Mouse (Mus musculus) CH12F3 (cell line): ENCODE data around the gene Mcts2.

Experiments
- in situ Hi-C: fragments of 300-500 bp; cut with MboI; formaldehyde crosslinking; loops from 2 replicates; pipeline ENCODE4 v1.14.3; 2020; ENCODE audit warnings: low sequenced_read_pairs

The Mcts2 gene

DNA sequence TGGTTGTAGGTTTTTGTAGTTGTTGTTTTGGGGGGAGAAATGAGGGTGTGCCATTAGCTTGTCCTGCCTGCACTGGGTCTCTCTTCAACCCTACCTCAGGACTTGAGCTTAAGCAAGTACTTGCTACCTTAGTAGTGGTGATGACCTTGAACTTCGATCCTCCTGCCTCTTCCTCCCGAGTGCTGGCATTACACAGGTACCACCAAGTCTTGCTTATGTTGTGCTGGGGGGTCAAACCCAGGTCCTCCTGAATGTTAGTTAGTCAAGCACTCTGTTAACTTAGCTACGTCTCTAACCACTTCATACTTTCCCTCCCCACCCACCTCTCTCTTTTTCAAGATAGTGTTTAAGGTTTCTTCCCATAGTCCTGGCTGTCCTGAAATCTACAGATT is 37.5 kb downstream of the Mcts2 start:
- in situ Hi-C loops: no loop called here

DNA sequence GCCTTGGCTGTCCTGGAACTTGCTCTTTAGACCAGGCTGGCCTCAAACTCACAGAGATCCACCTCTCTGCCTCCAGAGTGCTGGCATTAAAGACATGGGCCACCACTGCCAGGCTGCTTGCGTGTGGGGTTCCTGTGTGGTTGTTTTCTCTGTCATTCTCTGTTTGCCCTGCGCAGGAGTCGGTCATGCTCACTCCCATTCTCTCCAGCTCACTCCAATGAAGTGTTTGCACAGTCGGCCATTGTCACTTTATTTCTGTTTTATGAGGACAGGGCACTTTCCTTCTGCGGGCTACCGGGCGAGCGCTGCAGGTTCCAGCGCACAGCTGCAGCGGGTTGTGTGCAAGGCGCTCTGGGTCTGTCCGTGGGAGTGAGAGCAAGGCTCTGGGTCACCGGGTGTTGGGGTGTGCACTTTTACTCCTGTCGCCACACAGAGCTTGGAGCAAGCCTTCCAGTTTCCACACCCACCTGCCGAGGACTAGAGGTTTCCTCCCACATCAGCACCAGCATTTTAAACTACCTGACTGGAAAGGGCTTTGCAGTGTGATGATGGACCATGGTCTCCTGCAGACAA is 38.4 kb downstream of the Mcts2 start:
- in situ Hi-C loops: no loop called here

DNA sequence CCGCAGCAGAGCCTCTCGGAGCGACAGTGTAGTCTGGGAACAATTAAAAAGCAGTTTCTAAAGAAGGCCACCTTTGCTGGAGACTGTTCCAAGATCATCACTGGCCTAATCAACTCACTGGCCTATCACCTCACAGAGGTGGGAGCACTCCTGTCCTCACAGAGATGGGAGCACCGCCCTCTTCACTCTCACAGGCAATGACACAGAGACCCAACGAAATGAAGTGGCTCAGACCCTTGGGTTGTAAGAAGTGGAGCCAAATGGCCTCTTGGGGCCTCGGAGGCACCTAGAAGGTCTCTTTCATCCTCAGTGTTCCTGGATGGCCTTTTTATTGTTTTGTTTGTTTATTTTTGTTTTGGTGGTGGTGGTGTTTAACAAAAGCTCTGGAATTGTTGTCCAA is 39.4 kb downstream of the Mcts2 start:
- in situ Hi-C loops: no loop called here

DNA sequence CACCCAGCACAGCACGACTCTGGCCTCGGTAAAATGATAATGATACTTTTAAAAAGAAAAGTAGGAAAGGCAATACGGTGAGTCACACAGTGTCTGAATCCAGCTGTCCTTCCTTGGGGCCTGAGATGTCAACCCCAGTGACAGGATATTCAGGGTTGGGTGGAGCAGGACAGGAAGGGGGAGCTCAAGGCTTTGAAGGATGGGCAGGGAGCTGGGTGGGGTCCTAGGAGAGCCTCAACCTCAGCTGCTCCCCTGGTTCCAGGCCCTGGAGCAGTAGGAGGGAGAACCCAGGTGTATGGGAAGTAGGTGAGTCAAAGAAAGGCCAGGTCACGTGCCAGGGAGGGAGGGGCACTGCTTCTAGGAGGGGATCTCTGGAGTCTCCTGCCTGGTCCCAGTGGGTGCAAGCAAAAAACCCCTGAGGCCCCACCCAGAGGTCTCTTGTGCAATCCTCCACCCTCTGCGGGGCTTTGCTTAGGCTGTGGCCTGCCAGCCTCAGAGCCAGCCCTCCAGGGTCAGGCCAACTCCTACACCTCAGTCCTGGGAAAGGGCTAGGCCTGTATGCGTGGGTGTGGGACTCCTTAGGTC is 40.0 kb downstream of the Mcts2 start:
- in situ Hi-C loops: no loop called here

DNA sequence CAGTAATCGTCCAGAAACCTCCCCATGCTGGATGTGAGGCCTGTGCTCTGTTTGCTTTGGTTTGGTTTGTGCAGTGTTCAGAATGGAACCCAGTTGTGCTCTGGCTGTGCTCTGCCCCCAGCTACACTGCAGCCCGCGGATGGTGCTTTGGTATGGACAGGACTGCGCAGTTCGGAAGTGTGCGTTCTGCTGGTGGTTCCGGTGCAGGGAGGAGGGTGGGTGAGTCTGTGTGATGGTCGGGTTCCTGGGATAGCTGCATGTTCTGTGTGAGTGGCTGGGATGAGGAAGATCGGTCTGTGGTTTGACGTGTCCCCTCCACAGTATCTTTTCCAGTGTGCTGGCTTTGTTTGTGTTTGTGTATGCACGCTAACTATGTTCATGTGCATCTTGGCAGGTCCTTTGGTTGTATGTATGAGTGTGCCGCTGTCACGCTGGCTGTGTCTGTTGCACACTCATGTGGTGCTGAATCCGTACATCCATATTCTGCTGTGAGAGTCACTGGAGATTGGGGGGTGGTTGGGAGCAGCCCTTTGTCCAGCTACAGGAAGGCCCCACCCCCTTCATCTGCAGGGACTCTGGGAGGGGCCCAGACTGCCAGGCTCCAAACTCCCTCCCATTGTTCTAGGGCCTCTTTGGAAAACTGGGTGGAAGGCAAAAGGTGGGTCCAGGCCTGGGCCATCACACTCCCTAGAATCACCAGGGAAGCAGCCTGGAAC is 41.1 kb downstream of the Mcts2 start:
- in situ Hi-C loops: no loop called here

DNA sequence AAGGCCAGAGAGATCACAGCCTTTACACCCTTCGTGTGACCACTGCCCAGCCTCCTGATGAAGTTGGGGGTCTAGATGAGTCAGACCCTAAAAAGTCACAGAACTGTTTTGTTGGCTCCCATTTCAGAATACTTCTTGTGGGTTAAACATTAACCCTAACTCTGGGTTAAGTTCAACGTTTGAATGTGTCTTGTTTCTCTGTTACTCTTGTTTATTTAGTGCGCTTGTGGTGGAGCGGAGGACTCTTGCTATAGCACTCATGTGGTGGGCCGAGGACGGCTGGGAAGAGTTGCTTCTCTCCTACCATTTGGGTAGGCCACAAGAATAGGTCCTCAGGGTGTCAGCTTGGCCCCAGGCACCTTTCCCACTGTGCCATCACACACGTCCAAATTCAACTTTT is 41.8 kb downstream of the Mcts2 start:
- in situ Hi-C loops: no loop called here

DNA sequence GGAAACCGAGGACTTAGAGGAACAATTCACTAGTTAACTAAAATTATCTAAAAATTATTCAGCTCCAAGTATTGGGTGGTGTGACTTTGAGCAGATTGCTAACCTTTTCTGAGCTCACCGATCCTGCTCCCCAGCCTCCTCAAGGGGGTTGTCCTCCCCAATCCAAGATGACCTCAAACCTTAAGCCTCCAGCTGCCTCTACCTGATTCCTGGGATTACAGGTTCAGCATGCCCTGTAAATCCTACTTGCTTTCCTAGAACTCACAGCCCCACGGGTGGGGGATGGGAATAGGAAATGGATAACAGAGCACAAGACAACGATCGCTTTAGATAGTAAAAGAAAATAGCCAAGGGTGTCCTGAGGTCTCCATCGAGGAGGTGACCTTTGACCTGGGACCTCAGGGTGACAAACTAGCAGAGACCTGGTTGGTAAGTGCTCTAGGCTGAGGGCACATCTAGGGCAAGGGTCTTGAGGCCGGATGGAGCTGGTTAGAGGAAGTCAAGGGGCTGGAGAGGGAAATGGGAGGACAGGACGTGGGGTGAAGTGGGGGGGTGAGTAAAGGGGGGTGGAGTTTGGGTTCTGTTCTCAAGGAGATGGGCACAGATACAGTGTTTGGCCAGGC is 42.3 kb downstream of the Mcts2 start:
- in situ Hi-C loops: no loop called here

DNA sequence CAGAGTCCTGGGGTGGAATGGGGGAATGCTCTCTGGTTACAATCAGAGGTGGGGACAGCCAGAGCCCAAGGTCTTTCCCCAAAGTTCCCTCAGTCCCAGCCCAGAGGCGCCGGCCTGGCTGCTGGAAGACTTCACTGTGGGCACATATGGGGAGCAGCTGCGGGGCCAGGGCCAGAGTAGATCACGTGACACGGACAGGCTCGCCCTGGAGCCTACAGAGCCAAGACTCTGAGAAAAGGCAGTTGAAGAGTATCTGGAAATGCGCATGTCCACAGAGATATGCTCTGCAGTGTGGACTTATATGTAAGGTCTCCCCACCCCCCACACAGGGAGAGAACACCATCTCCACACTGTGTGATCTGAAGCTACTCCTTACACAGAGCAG is 42.8 kb downstream of the Mcts2 start:
- in situ Hi-C loops: no loop called here

DNA sequence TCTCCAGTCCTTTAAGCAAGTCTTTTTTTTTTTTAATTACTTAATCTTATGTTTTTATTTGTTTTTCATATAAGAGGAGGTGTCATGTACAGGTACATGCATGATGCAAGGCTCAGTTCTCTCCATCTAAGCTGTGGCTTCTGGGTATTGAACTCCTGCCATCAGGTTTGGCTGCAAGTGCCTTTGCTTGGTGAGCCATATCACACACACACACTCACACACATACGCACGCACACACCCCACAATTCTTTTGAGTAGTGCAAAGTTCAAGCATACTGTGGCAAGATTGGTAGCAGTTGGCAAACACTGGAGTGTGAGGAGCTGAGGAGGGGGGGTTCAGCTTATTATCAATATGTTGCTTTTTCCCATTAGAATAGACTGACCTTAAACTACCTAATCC is 46.4 kb downstream of the Mcts2 start:
- in situ Hi-C loops: no loop called here

DNA sequence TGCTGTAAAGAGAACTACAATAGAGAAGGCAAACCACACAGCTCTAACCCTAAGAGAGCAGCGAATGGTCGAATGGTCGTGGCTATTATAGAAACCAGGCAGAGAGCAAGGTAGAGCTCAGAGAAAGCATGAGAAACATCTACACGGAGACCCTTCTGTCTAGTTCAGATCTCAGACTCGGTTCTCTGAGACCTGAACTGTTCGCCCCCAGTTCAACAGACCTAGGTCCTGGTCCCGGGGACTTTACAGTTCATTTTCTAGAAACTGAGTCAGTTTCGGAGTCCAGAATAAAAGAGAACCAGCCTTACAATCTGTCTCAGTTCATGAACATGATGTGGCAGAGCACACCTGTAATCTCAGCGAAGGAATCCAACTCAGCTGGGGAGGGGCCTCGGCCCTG is 47.7 kb downstream of the Mcts2 start:
- in situ Hi-C loops: no loop called here

DNA sequence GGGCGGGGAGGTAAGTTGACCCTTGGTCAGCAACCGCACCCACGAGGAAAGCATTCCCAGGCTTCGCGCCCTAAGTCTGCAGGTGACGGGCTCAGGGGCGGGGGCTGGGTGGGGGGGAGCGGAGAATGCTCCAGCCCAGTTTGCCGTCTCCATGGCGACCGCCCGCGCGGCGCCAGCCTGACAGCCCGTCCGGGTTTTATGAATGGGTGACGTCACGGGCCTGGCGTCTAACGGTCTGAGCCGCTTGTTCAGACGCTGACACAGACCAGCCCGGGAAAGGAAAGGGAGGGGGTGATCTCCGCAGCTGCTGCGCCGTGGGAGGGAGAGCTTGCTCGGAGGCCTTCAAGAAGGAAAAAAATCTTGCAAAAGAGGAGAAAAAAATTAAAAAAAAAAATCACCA is 48.1 kb downstream of the Mcts2 start:
- in situ Hi-C loops: no loop called here

DNA sequence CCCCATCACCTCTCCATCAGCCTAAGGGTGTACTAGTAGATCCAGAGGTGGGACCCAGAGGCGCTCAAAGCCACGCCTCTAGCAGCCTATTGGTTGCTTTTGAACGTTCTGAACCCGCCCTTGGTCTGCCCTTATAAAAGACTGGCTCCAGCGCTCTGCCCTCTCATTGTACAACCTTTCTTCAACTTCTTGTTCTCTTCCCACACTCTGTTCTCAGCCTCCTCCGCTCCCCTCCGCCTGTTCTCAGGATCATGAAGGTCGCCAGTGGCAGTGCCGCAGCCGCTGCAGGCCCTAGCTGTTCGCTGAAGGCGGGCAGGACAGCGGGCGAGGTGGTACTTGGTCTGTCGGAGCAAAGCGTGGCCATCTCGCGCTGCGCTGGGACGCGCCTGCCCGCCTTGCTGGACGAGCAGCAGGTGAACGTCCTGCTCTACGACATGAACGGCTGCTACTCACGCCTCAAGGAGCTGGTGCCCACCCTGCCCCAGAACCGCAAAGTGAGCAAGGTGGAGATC is 49.3 kb downstream of the Mcts2 start, which contains the start of gene Id1:
Id1 (plus strand) TSS at position 162 of the 512 bp plus-strand sequence.
- in situ Hi-C loops: no loop called here

DNA sequence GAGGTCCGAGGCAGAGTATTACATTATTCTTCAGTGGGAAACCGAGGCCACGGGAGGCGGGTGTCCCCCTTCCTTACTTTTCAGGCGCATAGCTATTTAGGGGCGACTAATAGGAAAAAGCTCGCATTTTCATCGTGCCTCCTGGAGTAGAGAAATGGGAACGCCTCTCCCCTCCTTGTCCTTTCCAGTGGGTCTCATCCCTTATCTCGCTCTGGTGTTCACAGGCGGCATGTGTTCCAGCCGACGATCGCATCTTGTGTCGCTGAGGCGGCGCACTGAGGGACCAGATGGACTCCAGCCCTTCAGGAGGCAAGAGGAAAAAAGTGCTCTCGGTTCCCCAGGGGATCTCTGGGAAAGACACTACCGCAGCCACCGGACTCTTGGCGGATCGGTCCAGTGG is 49.9 kb downstream of the Mcts2 start:
- in situ Hi-C loops: no loop called here
